Mouse (Mus musculus) liver, embryonic 14.5 days (tissue): ENCODE results near the gene Ccrl2. TPM values are rescaled to one million over a fixed set of nuclear protein-coding genes. Genes with fewer than 3 reads are reported as not detected.

Source experiments
- ATAC-seq: fragments of 200-750 bp; cut with Nextera tagmentation; 2 replicates; pipeline ENCODE4 v1.8.0; 2017; ENCODE audit warnings: moderate number of reproducible peaks, mild to moderate bottlenecking, moderate library complexity; ENCODE audit not compliant: insufficient read depth
- DNase-seq, 3 experiments: peaks; one replicate each; pipeline ENCODE4 v3.0.0-alpha.2; 2012 to 2013; ENCODE audit warnings: low read depth in 3 of 3, low spot score in 3 of 3
- H3K27ac ChIP-seq: fragments of 300-500 bp; sonication (generic); 2 replicates; pipeline ENCODE4 v1.5.1; 2014; ENCODE audit warnings: moderate library complexity, mild to moderate bottlenecking, control low read depth, inconsistent platforms
- H3K27me3 ChIP-seq: fragments of 300-500 bp; sonication (generic); 2 replicates; pipeline ENCODE4 v1.6.1; 2014; ENCODE audit warnings: mild to moderate bottlenecking, low read length, moderate library complexity; ENCODE audit not compliant: control insufficient read depth, insufficient read depth
- H3K36me3 ChIP-seq: fragments of 300-500 bp; sonication (generic); replicated peaks from 2 replicates; pipeline ENCODE4 v1.6.1; 2014; ENCODE audit warnings: low read depth; ENCODE audit not compliant: control insufficient read depth, insufficient read depth
- H3K4me1 ChIP-seq, 2 experiments: fragments of 200-500 bp in 1 of 2; fragments of 300-500 bp in 1 of 2; sonication (generic) in 1 of 2; replicated peaks; 2 replicates each; pipeline ENCODE4 v1.6.1; 2012 to 2014; ENCODE audit warnings: antibody characterized with exemption in 1 of 2, inconsistent platforms in 1 of 2, low read length in 1 of 2; ENCODE audit not compliant: control insufficient read depth in 2 of 2, insufficient read depth in 2 of 2
- H3K4me2 ChIP-seq: fragments of 300-500 bp; sonication (generic); 2 replicates; pipeline ENCODE4 v1.6.1; 2014; ENCODE audit warnings: low read depth, mild to moderate bottlenecking, control low read depth, moderate library complexity
- H3K4me3 ChIP-seq, 2 experiments: fragments of 200-500 bp in 1 of 2; fragments of 300-500 bp in 1 of 2; sonication (generic) in 1 of 2; 2 replicates each; pipeline ENCODE4 v1.5.1; 2012 to 2014; ENCODE audit warnings: low read depth in 2 of 2, low read length in 2 of 2, mild to moderate bottlenecking in 2 of 2, control low read depth in 1 of 2, inconsistent platforms in 1 of 2, moderate library complexity in 1 of 2; ENCODE audit not compliant: insufficient read depth in 1 of 2
- H3K9ac ChIP-seq: fragments of 300-500 bp; sonication (generic); replicated peaks from 2 replicates; pipeline ENCODE4 v1.6.1; 2014; ENCODE audit warnings: mild to moderate bottlenecking, control low read depth, moderate library complexity
- H3K9me3 ChIP-seq: fragments of 300-500 bp; sonication (generic); 2 replicates; pipeline ENCODE4 v1.6.1; 2016; ENCODE audit warnings: low read length, mixed read lengths; ENCODE audit not compliant: control insufficient read depth
- CTCF ChIP-seq: IDR thresholded peaks from 2 replicates; pipeline ENCODE4 v1.5.1; 2016; ENCODE audit warnings: antibody characterized with exemption, low read depth, control low read depth
- EP300 ChIP-seq: IDR thresholded peaks from 2 replicates; pipeline ENCODE4 v1.6.1; 2016; ENCODE audit warnings: antibody characterized with exemption, low read depth
- WGBS: fragments of 180-500 bp; shearing (Covaris S2); extraction: QIAGEN DNeasy Blood & Tissue Kit; methylation state at CpG from one replicate; pipeline ENCODE4 v1.1.7; 2014; ENCODE audit not compliant: insufficient replicate concordance; 5-methylcytosine and 5-hydroxymethylcytosine counted together
- polyA plus RNA-seq, 2 experiments: library from polyadenylated mRNA; depleted of rRNA in 1 of 2; stranded (reverse) in 1 of 2; unstranded in 1 of 2; fragments of >200 nt; fragmentation: Nextera tagmentation in 1 of 2; extraction: Ambion mirVana in 1 of 2; gene quantifications; 2 replicates each; pipeline versions ENCODE4 v1.2.1 to v1.2.3; 2012 to 2014

Gene Ccrl2
- polyA plus RNA-seq, 2 experiments, result 8.8 to 16.6 TPM

- no peaks in the 10 kb centered on the region for H3K9me3 ChIP-seq
- no peak for DNase-seq
- no peaks in the 10 kb centered on the region for H3K4me1 ChIP-seq
- no peak overlapping the region for H3K4me3 ChIP-seq
- WGBS, result 17% methylated on average over 3 of the region's 3 CpGs
- H3K9ac ChIP-seq, result no peak overlapping the region
- no peak overlapping the region for H3K4me2 ChIP-seq
- ATAC-seq, result peak; percentile 41; the same call in 1 of the 2 replicates
- H3K27me3 ChIP-seq, result no peaks in the 10 kb centered on the region
- no peak overlapping the region for H3K27ac ChIP-seq
- H3K36me3 ChIP-seq, result no peaks in the 10 kb centered on the region
- no peak for TF ChIP-seq CTCF
- no peak for TF ChIP-seq EP300
Observed at GRCm38 (mm10) chr9:111046222-111046621, 11.1 kb downstream of the Ccrl2 start.

- TF ChIP-seq EP300, result no peak
- TF ChIP-seq CTCF, result no peak
- no peak for ATAC-seq
- Histone ChIP-seq H3K9ac (no peak overlapping the region), H3K27me3 (no peaks in the 10 kb centered on the region), H3K36me3 (no peaks in the 10 kb centered on the region), H3K4me2 (no peak overlapping the region), H3K4me1 (no peaks in the 10 kb centered on the region), H3K9me3 (no peaks in the 10 kb centered on the region), H3K4me3 (no peak overlapping the region), H3K27ac (no peak overlapping the region)
- 64% methylated on average over 5 of the region's 5 CpGs for WGBS
- DNase-seq, result no peak
Observed at GRCm38 (mm10) chr9:111042266-111042665, 15.1 kb downstream of the Ccrl2 start.

GRCm38 (mm10) chr9:111039966-111040365 lies 17.4 kb downstream of the Ccrl2 start:
- peaks cover 0 to 2% of the 10 kb centered on the region in 2 experiments; a peak in 1 of 4 replicates for H3K4me1 ChIP-seq
- ATAC-seq (no peak), DNase-seq (no peak)
- no peak for TF ChIP-seq EP300
- TF ChIP-seq CTCF, result no peak
- no peak overlapping the region for H3K27ac ChIP-seq
- H3K4me2 ChIP-seq, result no peak overlapping the region
- H3K27me3 ChIP-seq, result no peaks in the 10 kb centered on the region
- no peak overlapping the region for H3K4me3 ChIP-seq
- no peaks in the 10 kb centered on the region for H3K9me3 ChIP-seq
- 52% methylated on average over 4 of the region's 4 CpGs for WGBS
- H3K36me3 ChIP-seq, result no peaks in the 10 kb centered on the region
- no peak overlapping the region for H3K9ac ChIP-seq

GRCm38 (mm10) chr9:111033717-111034116 lies 23.6 kb downstream of the Ccrl2 start:
- Histone ChIP-seq H3K27me3 (no peaks in the 10 kb centered on the region), H3K4me3 (no peak overlapping the region), H3K9ac (no peak overlapping the region), H3K36me3 (no peaks in the 10 kb centered on the region), H3K27ac (no peak overlapping the region), H3K4me1 (peaks cover 0 to 3% of the 10 kb centered on the region in 2 experiments; a peak in 1 of 4 replicates), H3K4me2 (no peak overlapping the region), H3K9me3 (no peaks in the 10 kb centered on the region)
- no peak for ATAC-seq
- no peak for DNase-seq
- TF ChIP-seq EP300 (no peak), CTCF (no peak)
- WGBS, result 59% methylated on average over 4 of the region's 4 CpGs

GRCm38 (mm10) chr9:111026791-111027190 lies 30.5 kb downstream of the Ccrl2 start:
- ATAC-seq, result no peak
- Histone ChIP-seq H3K9ac (no peak overlapping the region), H3K4me3 (no peak overlapping the region)

More at GRCm38 (mm10) chr9:111026791-111027190, 30.5 kb downstream of the Ccrl2 start:
- H3K4me1 ChIP-seq, result no peaks in the 10 kb centered on the region
- no peak overlapping the region for H3K27ac ChIP-seq
- H3K27me3 ChIP-seq, result no peaks in the 10 kb centered on the region
- H3K9me3 ChIP-seq, result no peaks in the 10 kb centered on the region
- no peak for DNase-seq
- no peak overlapping the region for H3K4me2 ChIP-seq
- H3K36me3 ChIP-seq, result no peaks in the 10 kb centered on the region
- 47% methylated on average over 10 of the region's 10 CpGs for WGBS
- TF ChIP-seq CTCF, result no peak
- TF ChIP-seq EP300, result no peak
